Mouse (Mus musculus): ENCODE measurements around the gene Ankib1.

DNA sequence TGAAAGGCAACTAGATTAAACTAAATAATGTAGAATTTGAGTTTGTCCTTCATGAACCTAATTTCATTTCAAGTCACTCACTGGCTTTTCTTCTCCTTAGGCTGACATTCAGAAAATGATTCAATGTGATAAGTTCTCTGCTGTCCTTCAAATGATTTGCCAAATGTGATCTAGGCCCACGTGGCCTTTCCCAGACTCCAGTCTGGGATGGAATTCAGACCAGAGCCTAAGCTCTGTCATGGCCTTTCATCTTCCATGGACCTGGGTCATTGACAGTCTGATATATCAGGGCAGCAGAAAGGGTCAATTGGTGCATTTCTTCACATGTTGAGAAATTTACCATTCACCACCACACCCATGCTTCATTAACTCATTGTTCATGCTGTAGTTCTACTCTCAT is 77.2 kb downstream of the Ankib1 start:
- no peak for TF ChIP-seq CTCF (IDR thresholded peaks at IDR 0.05)
- TF ChIP-seq EP300 (IDR thresholded peaks at IDR 0.05) = no peak

Data from lung, postnatal 0 days (tissue).